Mouse (Mus musculus): ENCODE results near the gene Rbm20. TPM values are rescaled to one million over a fixed set of nuclear protein-coding genes. Genes with fewer than 3 reads are reported as not detected.

Rbm20 gene
- polyA plus RNA-seq, 1 experiment from 2014 or later = 0.88 TPM

DNA sequence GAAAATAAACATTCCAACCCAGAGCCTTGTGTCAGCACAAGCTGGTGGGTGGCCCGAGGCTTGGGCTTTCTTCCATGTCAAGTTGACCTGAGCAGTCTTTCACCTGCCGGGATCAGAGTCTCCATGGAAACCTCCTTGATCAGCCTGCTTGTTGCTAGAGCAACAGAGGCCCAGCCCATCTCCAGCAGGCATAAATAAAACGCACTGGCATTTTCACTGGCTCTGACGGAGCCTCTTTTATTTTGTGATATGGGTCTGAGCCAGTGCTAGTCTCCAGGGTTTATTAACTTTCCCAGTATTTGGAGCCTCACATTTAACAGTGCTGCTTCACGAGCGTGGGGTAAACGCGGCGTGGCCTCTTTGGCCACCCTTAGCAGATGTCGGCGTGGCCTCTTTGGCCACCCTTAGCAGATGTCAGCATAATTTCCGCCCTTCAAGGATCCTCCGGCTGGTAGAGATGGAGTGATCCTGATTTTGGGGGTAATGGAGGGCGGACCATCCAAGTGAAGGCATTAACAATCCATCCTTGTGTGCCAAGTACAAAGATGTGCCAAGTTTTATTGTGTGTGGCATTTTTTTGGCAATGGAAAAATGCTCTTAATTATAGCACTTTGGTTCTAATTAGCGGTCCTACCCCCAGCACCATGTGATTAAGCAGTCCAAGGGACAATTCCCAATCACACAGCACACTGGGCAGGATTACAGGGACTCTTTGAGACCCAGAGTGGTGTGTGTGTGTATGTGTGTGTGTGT lies 175.8 kb downstream of the Rbm20 start:
- 20% methylated on average over 15 of the region's 15 CpGs for WGBS
- no peak overlapping the region for H3K9ac ChIP-seq (ENCODE audit: low read depth, low read length)
- peaks cover 24% of the 10 kb centered on the region for H3K4me1 ChIP-seq (ENCODE audit: control insufficient read depth, insufficient read depth, low read depth, low read length)
- H3K27ac ChIP-seq (ENCODE audit: low read depth, low read length) = peak overlapping the region; percentile 77
- peak; percentile 91 for ATAC-seq
- H3K4me3 ChIP-seq (ENCODE audit: low read length) = no peak overlapping the region
- no peaks in the 10 kb centered on the region for H3K36me3 ChIP-seq (ENCODE audit: control insufficient read depth, insufficient read depth, low read length)
- no peaks in the 10 kb centered on the region for H3K27me3 ChIP-seq (replicated peaks; ENCODE audit: control insufficient read depth, insufficient read depth, low read length)
- peak overlapping the region; percentile 41 for H3K4me2 ChIP-seq (ENCODE audit: low read length)
- H3K9me3 ChIP-seq (ENCODE audit: control insufficient read depth, low read length) = no peaks in the 10 kb centered on the region

DNA sequence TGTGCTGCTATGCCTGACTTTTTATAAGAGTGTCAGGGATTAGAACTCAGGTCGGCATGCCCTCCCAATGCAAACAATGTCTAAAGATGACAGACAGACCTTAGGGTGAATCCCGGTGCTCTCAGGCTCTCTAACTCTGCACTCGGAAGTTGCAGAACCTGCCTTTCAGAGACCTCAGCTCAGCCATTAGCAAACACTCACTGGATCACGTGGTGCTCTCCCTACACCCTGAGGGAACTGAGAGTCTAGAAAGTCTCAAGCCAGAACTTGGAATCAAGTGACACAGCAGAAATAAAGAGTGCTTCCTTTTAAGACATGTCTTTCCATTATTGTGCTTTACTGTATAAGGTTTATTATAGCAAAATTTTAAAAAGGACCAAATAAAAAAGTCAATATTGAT lies 177.9 kb downstream of the Rbm20 start:
- 75% methylated on average over 4 of the region's 4 CpGs for WGBS
- H3K27me3 ChIP-seq (replicated peaks; ENCODE audit: control insufficient read depth, insufficient read depth, low read length) = no peaks in the 10 kb centered on the region
- ATAC-seq = no peak
- H3K9ac ChIP-seq (ENCODE audit: low read depth, low read length) = no peak overlapping the region
- no peaks in the 10 kb centered on the region for H3K9me3 ChIP-seq (ENCODE audit: control insufficient read depth, low read length)
- H3K36me3 ChIP-seq (ENCODE audit: control insufficient read depth, insufficient read depth, low read length) = no peaks in the 10 kb centered on the region
- no peak overlapping the region for H3K27ac ChIP-seq (ENCODE audit: low read depth, low read length)
- H3K4me1 ChIP-seq (ENCODE audit: control insufficient read depth, insufficient read depth, low read depth, low read length) = peaks cover 24% of the 10 kb centered on the region
- H3K4me2 ChIP-seq (ENCODE audit: low read length) = no peak overlapping the region
- no peak overlapping the region for H3K4me3 ChIP-seq (ENCODE audit: low read length)

DNA sequence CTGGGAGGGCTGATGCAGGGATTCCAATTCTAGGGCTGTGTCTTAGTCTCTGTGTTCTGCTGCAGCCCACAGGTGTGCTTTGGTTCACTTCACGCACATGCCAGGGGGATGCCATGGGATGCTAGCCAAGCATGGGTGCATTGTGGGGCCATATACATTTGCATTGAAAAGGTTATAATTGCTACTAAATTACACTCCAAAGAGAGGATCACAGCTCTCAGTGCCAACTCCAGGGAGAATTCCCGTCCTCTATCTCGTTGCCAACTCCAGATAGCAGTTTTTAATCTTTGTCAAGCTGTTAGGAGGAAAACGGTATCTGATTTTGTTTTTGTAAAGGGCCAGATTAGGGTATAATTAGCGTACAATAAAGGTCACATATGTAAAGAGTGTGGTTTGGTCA lies 178.7 kb downstream of the Rbm20 start:
- H3K4me3 ChIP-seq (ENCODE audit: low read length) = no peak overlapping the region
- no peak overlapping the region for H3K27ac ChIP-seq (ENCODE audit: low read depth, low read length)
- no peak overlapping the region for H3K9ac ChIP-seq (ENCODE audit: low read depth, low read length)
- no peak overlapping the region for H3K4me2 ChIP-seq (ENCODE audit: low read length)
- peaks cover 19% of the 10 kb centered on the region for H3K4me1 ChIP-seq (ENCODE audit: control insufficient read depth, insufficient read depth, low read depth, low read length)
- ATAC-seq = no peak
- H3K9me3 ChIP-seq (ENCODE audit: control insufficient read depth, low read length) = no peaks in the 10 kb centered on the region
- WGBS = 62% methylated on average over 5 of the region's 5 CpGs
- no peaks in the 10 kb centered on the region for H3K27me3 ChIP-seq (replicated peaks; ENCODE audit: control insufficient read depth, insufficient read depth, low read length)
- no peaks in the 10 kb centered on the region for H3K36me3 ChIP-seq (ENCODE audit: control insufficient read depth, insufficient read depth, low read length)

DNA sequence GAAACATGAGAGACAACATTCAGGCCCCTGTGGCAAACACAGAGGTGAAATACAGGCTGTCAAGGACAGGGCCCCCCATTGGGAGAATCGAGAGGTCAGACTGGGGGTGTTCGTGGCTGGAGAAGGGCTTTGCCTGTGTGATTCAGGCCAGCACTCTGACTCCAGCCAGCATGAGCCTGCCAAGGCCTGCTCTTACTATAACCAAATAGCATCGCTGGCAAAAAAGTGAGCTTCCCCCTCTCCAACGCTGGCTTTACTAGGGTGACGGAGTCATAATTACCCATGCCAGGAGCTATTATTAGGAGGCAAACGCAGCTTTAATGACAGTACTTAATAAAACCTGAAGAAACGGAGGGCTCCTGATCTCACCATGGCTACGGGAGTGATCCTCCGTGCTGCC lies 179.7 kb downstream of the Rbm20 start:
- no peaks in the 10 kb centered on the region for H3K36me3 ChIP-seq (ENCODE audit: control insufficient read depth, insufficient read depth, low read length)
- no peak overlapping the region for H3K27ac ChIP-seq (ENCODE audit: low read depth, low read length)
- no peak overlapping the region for H3K4me3 ChIP-seq (ENCODE audit: low read length)
- no peaks in the 10 kb centered on the region for H3K27me3 ChIP-seq (replicated peaks; ENCODE audit: control insufficient read depth, insufficient read depth, low read length)
- WGBS = 60% methylated on average over 9 of the region's 9 CpGs
- H3K4me2 ChIP-seq (ENCODE audit: low read length) = no peak overlapping the region
- ATAC-seq = no peak
- H3K4me1 ChIP-seq (ENCODE audit: control insufficient read depth, insufficient read depth, low read depth, low read length) = peaks cover 13% of the 10 kb centered on the region
- 0 out of 2 replicates have a peak overlapping the region, but pooled peaks have one; percentile 25 for H3K9ac ChIP-seq (ENCODE audit: low read depth, low read length)
- H3K9me3 ChIP-seq (ENCODE audit: control insufficient read depth, low read length) = no peaks in the 10 kb centered on the region

DNA sequence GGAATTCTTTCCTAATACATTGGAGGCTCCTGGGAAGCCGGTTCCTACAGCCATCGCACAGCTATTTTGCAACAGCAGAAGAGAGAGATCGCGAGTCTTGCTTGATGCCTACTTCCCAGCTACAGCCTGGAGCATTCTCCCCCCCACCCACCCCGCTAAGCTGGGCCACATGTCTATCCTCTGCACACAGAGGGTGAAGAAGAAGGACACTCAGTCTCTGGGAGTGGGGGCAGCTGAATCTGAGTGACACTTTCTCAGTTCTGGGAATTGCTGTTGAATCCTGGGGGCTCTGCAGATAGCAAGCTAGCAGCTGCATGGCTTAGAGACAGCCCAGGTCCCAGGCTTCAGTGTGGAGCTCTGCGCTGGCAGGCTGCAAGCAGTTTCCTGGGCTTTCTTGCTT lies 180.9 kb downstream of the Rbm20 start:
- Histone ChIP-seq H3K9ac (ENCODE audit: low read depth, low read length) (no peak overlapping the region), H3K4me1 (ENCODE audit: control insufficient read depth, insufficient read depth, low read depth, low read length) (peaks cover 6% of the 10 kb centered on the region), H3K4me2 (ENCODE audit: low read length) (no peak overlapping the region), H3K27me3 (replicated peaks; ENCODE audit: control insufficient read depth, insufficient read depth, low read length) (no peaks in the 10 kb centered on the region), H3K27ac (ENCODE audit: low read depth, low read length) (no peak overlapping the region), H3K9me3 (ENCODE audit: control insufficient read depth, low read length) (no peaks in the 10 kb centered on the region), H3K4me3 (ENCODE audit: low read length) (no peak overlapping the region), H3K36me3 (ENCODE audit: control insufficient read depth, insufficient read depth, low read length) (no peaks in the 10 kb centered on the region)
- ATAC-seq = no peak
- WGBS = 71% methylated on average over 6 of the region's 6 CpGs

DNA sequence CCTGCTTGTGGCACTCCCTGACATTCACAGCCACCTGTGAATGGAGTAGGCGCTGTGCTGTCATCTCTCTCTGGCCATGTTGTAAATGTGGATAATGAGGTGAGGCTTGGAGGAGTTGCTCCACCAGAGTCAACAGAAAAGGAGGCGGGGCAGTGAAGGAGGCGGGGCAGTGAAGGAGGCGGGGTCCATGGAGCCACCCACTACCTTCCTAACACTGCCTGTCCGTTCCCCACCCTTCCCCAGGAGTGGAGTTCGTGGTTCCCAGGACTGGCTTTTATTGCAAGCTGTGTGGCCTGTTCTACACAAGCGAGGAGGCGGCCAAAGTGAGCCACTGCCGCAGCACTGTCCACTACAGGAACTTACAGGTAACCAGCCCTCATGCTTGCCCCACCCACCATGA lies 182.0 kb downstream of the Rbm20 start:
- H3K27ac ChIP-seq (ENCODE audit: low read depth, low read length) = no peak overlapping the region
- no peak overlapping the region for H3K4me2 ChIP-seq (ENCODE audit: low read length)
- ATAC-seq = no peak
- H3K9me3 ChIP-seq (ENCODE audit: control insufficient read depth, low read length) = no peaks in the 10 kb centered on the region
- no peaks in the 10 kb centered on the region for H3K36me3 ChIP-seq (ENCODE audit: control insufficient read depth, insufficient read depth, low read length)
- H3K9ac ChIP-seq (ENCODE audit: low read depth, low read length) = no peak overlapping the region
- 48% methylated on average over 9 of the region's 9 CpGs for WGBS
- no peak overlapping the region for H3K4me3 ChIP-seq (ENCODE audit: low read length)
- no peaks in the 10 kb centered on the region for H3K27me3 ChIP-seq (replicated peaks; ENCODE audit: control insufficient read depth, insufficient read depth, low read length)
- H3K4me1 ChIP-seq (ENCODE audit: control insufficient read depth, insufficient read depth, low read depth, low read length) = no peaks in the 10 kb centered on the region

DNA sequence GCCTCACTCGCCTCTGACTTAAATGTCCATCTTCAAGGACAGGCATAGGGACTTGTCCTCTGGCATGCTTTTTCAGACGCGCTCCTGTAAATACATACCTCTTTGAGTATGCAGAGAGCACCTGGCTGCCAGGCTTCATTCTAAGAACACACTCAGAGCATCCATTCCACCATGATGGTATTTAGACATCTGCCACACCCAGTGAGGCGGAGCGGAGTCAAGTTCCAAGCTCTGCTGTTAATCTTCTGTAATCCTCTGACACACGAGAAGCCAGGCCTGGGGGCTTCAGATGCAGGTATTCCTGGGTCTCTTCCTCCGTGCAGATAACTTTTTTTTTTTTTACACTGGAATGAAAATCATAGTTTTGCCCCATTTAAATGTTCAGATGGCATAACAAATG lies 182.5 kb downstream of the Rbm20 start:
- no peaks in the 10 kb centered on the region for H3K4me1 ChIP-seq (ENCODE audit: control insufficient read depth, insufficient read depth, low read depth, low read length)
- no peak overlapping the region for H3K4me2 ChIP-seq (ENCODE audit: low read length)
- H3K27me3 ChIP-seq (replicated peaks; ENCODE audit: control insufficient read depth, insufficient read depth, low read length) = no peaks in the 10 kb centered on the region
- 67% methylated on average over 7 of the region's 7 CpGs for WGBS
- H3K9ac ChIP-seq (ENCODE audit: low read depth, low read length) = no peak overlapping the region
- H3K36me3 ChIP-seq (ENCODE audit: control insufficient read depth, insufficient read depth, low read length) = no peaks in the 10 kb centered on the region
- no peak overlapping the region for H3K4me3 ChIP-seq (ENCODE audit: low read length)
- H3K9me3 ChIP-seq (ENCODE audit: control insufficient read depth, low read length) = no peaks in the 10 kb centered on the region
- no peak for ATAC-seq
- no peak overlapping the region for H3K27ac ChIP-seq (ENCODE audit: low read depth, low read length)

DNA sequence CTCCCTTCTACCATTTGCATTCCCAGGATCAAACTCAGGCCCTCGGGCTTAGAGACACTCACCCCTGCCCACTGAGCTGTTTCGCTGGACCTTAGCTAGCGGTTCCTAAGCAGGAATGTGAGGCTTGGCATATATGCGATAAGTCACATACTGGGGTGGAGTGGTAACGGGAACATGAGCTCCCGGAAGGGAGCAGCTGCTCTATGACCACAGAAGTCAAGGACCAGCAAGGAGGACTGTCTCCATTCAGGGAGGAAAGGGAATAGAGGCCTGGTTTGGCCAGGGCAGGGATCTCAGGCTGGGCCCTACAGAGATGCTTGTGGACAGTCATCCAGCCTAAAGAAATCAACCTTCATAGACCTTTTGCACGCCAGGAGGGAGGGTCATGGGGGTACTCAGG lies 184.2 kb downstream of the Rbm20 start:
- no peak overlapping the region for H3K4me3 ChIP-seq (ENCODE audit: low read length)
- H3K9ac ChIP-seq (ENCODE audit: low read depth, low read length) = no peak overlapping the region
- no peaks in the 10 kb centered on the region for H3K4me1 ChIP-seq (ENCODE audit: control insufficient read depth, insufficient read depth, low read depth, low read length)
- no peak overlapping the region for H3K27ac ChIP-seq (ENCODE audit: low read depth, low read length)
- H3K9me3 ChIP-seq (ENCODE audit: control insufficient read depth, low read length) = no peaks in the 10 kb centered on the region
- WGBS = 86% methylated on average over 7 of the region's 7 CpGs
- no peaks in the 10 kb centered on the region for H3K36me3 ChIP-seq (ENCODE audit: control insufficient read depth, insufficient read depth, low read length)
- ATAC-seq = no peak
- no peak overlapping the region for H3K4me2 ChIP-seq (ENCODE audit: low read length)
- H3K27me3 ChIP-seq (replicated peaks; ENCODE audit: control insufficient read depth, insufficient read depth, low read length) = no peaks in the 10 kb centered on the region

DNA sequence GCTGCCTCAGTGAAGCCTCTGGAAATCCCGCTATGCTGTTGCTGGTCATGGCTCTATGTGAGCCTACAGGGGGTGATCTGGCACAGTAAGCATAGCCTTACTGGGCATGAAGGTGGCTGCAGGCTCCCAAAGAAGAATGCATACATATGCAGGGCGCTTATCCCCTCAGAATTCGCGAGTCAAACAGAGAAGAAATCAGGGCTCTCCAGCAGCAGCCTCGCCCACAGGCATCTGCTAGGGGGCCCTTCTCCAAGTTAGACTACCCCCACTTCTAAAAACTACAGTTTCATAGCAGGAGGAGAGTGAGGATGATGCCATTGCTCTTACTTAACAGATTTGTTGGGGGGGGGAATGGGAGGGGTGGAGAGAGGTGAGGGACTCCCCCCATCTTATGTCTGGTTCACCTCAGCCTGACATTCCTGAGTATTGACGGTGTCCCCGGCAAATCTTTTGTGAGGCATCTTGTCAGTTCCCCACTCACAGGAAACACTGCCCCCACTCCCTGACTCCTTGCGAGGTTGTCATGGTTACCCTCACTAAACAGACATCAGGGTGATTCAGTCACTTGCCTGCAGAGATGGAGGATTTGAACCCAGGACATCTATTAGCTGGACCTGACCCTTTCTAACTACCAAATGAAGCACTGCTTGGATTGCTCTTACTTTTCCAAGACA lies 185.6 kb downstream of the Rbm20 start:
- Histone ChIP-seq H3K36me3 (ENCODE audit: control insufficient read depth, insufficient read depth, low read length) (no peaks in the 10 kb centered on the region), H3K27ac (ENCODE audit: low read depth, low read length) (no peak overlapping the region), H3K9me3 (ENCODE audit: control insufficient read depth, low read length) (no peaks in the 10 kb centered on the region), H3K4me2 (ENCODE audit: low read length) (no peak overlapping the region), H3K4me1 (ENCODE audit: control insufficient read depth, insufficient read depth, low read depth, low read length) (no peaks in the 10 kb centered on the region), H3K27me3 (replicated peaks; ENCODE audit: control insufficient read depth, insufficient read depth, low read length) (no peaks in the 10 kb centered on the region), H3K4me3 (ENCODE audit: low read length) (no peak overlapping the region), H3K9ac (ENCODE audit: low read depth, low read length) (no peak overlapping the region)
- ATAC-seq = no peak
- WGBS = 58% methylated on average over 8 of the region's 8 CpGs
